Mouse (Mus musculus) frontal cortex, postnatal 25 days (tissue): Measurements from ENCODE around the gene Gm12185.
"Not testable (repeated sequence)": the region's sequence is repeated elsewhere in the genome, so short reads cannot be mapped to it uniquely, and the experiment has no call there.

Experiments used
- DNase-seq, 2 experiments: peaks; one replicate each; pipeline ENCODE4 v3.0.0; 2022; ENCODE audit warnings: low spot score in 2 of 2

Gene Gm12185

GRCm38 (mm10) chr11:48918380-48918779, 73.6 kb downstream of the Gm12185 start:
- DNase-seq, result no peak

- no peak for DNase-seq
These were observed 78.4 kb downstream of the Gm12185 start for GRCm38 (mm10) chr11:48913611-48914010.

- no peak for DNase-seq
These were observed 83.6 kb downstream of the Gm12185 start for GRCm38 (mm10) chr11:48908459-48908858.

- DNase-seq, result no peak
These were observed 90.0 kb downstream of the Gm12185 start, which contains the start of gene Gm5431 for GRCm38 (mm10) chr11:48902021-48902420. Gene Gm5431 (minus strand): TSS chr11:48902214.

- not testable (repeated sequence) for DNase-seq
These were observed 90.5 kb downstream of the Gm12185 start for GRCm38 (mm10) chr11:48901567-48901930.

- DNase-seq, result not testable (repeated sequence)
These were observed 91.1 kb downstream of the Gm12185 start for GRCm38 (mm10) chr11:48900654-48901566.

- no peak for DNase-seq
These were observed 93.1 kb downstream of the Gm12185 start for GRCm38 (mm10) chr11:48898812-48899431.

GRCm38 (mm10) chr11:48876680-48877079, 115.3 kb downstream of the Gm12185 start:
- no peak for DNase-seq

GRCm38 (mm10) chr11:48875343-48875837, 116.6 kb downstream of the Gm12185 start:
- DNase-seq, result not testable (repeated sequence)

- DNase-seq, result peak in 1 of 2 experiments; percentile 23
These were observed 117.6 kb downstream of the Gm12185 start for GRCm38 (mm10) chr11:48874465-48874864.

GRCm38 (mm10) chr11:48873591-48874290, 118.3 kb downstream of the Gm12185 start:
- no peak for DNase-seq

GRCm38 (mm10) chr11:48872695-48873300, 119.2 kb downstream of the Gm12185 start:
- no peak for DNase-seq

- no peak for DNase-seq
These were observed 120.0 kb downstream of the Gm12185 start for GRCm38 (mm10) chr11:48871817-48872541.

GRCm38 (mm10) chr11:48871201-48871772, 120.7 kb downstream of the Gm12185 start, which contains the start of gene Irgm1:
Gene Irgm1 (minus strand): TSS chr11:48871683.
- DNase-seq, result peak in 1 of 2 experiments; percentile 25

- no peak for DNase-seq
These were observed 121.2 kb downstream of the Gm12185 start for GRCm38 (mm10) chr11:48870781-48871180.

- no peak for DNase-seq
These were observed 122.5 kb downstream of the Gm12185 start for GRCm38 (mm10) chr11:48869380-48870110.

- no peak for DNase-seq
These were observed 125.5 kb downstream of the Gm12185 start for GRCm38 (mm10) chr11:48866481-48866880.

- DNase-seq, result no peak
These were observed 128.2 kb downstream of the Gm12185 start for GRCm38 (mm10) chr11:48863808-48864207.

- DNase-seq, result no peak
These were observed 129.2 kb downstream of the Gm12185 start for GRCm38 (mm10) chr11:48862784-48863319.
